Mouse (Mus musculus): ENCODE results near the gene Pde4d. TPM values are rescaled to one million over a fixed set of nuclear protein-coding genes. Genes with fewer than 3 reads are reported as not detected.

Gene Pde4d
- polyA plus RNA-seq, 1 experiment from 2014 or later: 8.7 TPM

DNA sequence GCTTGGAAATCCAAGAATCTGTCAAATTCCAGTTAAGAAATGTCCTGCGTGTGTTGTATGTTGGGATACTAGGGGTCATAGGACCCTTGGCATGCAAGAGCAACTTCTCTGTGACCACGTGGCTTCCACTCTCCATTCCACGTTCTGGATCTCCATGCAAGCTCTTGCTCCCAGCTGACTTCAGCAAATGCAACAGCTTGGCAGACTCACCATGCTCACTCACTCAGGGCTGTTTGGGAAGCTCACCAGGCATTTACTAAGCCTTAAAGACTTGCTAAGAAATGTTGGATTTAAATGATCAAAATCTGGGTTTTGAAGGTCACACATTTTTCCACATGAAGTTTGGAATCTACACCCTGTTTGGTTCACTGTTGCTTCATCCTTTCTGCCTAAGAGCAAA, 1552.3 kb downstream of the Pde4d start:
- no peak for ATAC-seq (ENCODE audit: low FRiP score)
- no peak overlapping the region for H3K9ac ChIP-seq (ENCODE audit: low read length)
- H3K9me3 ChIP-seq (ENCODE audit: control insufficient read depth, low read length): no peaks in the 10 kb centered on the region
- DNase-seq (ENCODE audit: low spot score, missing footprints): peak; percentile 28
- no peaks in the 10 kb centered on the region for H3K4me1 ChIP-seq (ENCODE audit: control insufficient read depth, insufficient read depth, low read length)
- H3K36me3 ChIP-seq (ENCODE audit: control insufficient read depth, insufficient read depth, low read length): no peaks in the 10 kb centered on the region
- WGBS: 93% methylated on average over 3 of the region's 3 CpGs
- H3K27ac ChIP-seq (ENCODE audit: low read depth, low read length): no peak overlapping the region
- H3K4me3 ChIP-seq (ENCODE audit: low read depth, low read length): no peak overlapping the region
- no peak overlapping the region for H3K4me2 ChIP-seq
- no peaks in the 10 kb centered on the region for H3K27me3 ChIP-seq (ENCODE audit: control insufficient read depth, insufficient read depth, low read length)

MicroRNAs encoded within 50 kb of the gene (microRNA counts, 519-probe panel; counts per million panel counts)
- microRNA mmu-miR-1904: not detected
- microRNA mmu-miR-582-3p: not detected
- microRNA mmu-miR-582-5p: not detected

Small RNA genes lying within 50 kb of the gene (microRNA-seq; reads per million reads assigned to microRNA genes)
- not detected for gene Mir1904
- 47.2 reads per million, percentile 45 among the genes with 10 or more reads in this experiment for gene Mir582

Other genes starting within 250 kb of the Pde4d start
- 0.46 and 0.88 TPM in 2 replicates for gene Elovl7, start 235.5 kb upstream of the Pde4d start, polyA plus RNA-seq (2014; fragmentation: Nextera tagmentation; extraction: Ambion mirVana)
- 16.8 and 17.3 TPM in 2 replicates for gene Depdc1b, start 133.6 kb upstream of the Pde4d start, polyA plus RNA-seq (2014; fragmentation: Nextera tagmentation; extraction: Ambion mirVana)

Data from midbrain, embryonic 11.5 days (tissue).